Mouse (Mus musculus): ENCODE results near the gene 1700010I14Rik. TPM values are rescaled to one million over a fixed set of nuclear protein-coding genes. Genes with fewer than 3 reads are reported as not detected.

1700010I14Rik gene
- 1 to 10 TPM; 3.8 to 5.2 TPM for polyA plus RNA-seq (2017; shearing (Covaris generic))

DNA sequence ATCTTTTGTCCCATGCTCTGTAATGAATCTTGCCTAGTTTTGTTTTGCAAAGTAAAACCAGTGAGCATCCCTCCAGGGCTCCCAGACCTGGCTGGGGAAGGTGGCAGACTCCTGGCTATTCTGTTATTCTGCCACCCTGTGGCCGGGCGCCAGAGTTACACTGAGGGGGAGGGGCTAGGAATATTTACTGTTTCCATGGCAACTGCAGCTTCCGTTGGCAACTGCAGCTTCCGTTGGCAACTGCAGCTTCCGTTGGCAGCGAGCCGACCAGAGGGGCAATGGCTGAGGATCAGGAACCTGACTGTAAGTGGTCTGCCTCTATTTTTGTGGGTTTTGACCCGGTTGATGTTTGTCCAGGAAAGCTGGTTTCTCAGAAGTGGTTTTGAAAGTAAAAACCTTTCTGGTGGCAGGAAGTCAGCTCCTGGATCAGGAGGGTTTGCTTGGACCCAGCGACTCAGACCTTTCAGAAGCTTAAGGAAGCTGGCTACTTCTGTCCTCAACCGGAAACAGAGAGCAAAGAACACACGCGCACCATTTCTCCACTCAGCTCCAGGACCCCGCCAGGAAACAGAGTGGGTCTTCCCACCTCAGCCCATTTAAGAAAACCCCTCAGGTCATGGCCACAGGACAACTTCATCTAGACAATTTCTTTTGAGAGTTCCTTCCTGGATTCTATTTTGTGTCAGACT lies at the start of gene 1700010I14Rik:
TSS of gene 1700010I14Rik (plus strand) at position 215 of the 689 bp plus-strand sequence.

All from inflammation-experienced regulatory T-cells (primary cell).